Mouse (Mus musculus) C3H10T1/2 (cell line): ENCODE measurements around the gene Frmpd4. TPM values are rescaled to one million over a fixed set of nuclear protein-coding genes. Genes with fewer than 3 reads are reported as not detected.

Source experiments
- polyA plus RNA-seq, 2 experiments: library from polyadenylated mRNA; unstranded; fragments of >200 nt; fragmentation: generic; extraction: Trizol; gene quantifications; one replicate each; pipeline ENCODE4 v1.2.1; 2012; ENCODE audit warnings: missing spikeins in 2 of 2

Gene Frmpd4
- polyA plus RNA-seq, result under 1 TPM; 0.01 to 0.14 TPM

GRCm38 (mm10) chrX:168577131-168577530 lies at the start of gene Frmpd4:
TSS of gene Frmpd4 (minus strand) at chrX:168577231.

Other genes starting within 250 kb of the Frmpd4 start
- 10 to 100 TPM in 1 of 2 experiments, 1 to 10 TPM in 1; 3.1 to 19.7 TPM for gene Msl3, start 96.7 kb upstream of the Frmpd4 start, polyA plus RNA-seq
- gene Arhgap6, start 217.9 kb upstream of the Frmpd4 start, polyA plus RNA-seq, result 1 to 10 TPM in 1 of 2 experiments, under 1 TPM in 1; 0.13 to 6.1 TPM